Mouse (Mus musculus): Measurements from ENCODE around the gene Gpr173.

Gene Gpr173

DNA sequence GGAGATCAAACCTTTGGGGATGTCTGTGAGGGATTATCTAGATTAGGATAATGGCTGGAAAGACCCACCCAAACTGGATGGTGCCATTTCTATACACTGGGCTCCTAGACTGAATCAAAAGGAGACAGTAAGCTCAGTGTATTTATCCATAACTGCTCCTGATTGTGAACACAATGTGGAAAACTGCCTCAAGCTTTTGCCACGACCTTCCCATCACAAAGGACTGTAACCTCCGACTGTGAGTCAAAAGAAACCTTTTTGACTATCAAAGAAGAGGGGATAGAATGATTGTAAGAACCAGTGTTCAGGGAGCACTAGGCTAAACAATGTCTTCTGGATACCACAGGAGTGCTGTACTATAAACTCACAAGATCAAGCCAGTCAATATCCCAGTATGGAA is 62.3 kb downstream of the Gpr173 start:
- DNase-seq (ENCODE audit: low read depth, low spot score) = no peak

Measured in retina, postnatal 7 days (tissue).